Mouse (Mus musculus) inflammation-experienced regulatory T-cells, adult 6 months (primary cell): ENCODE measurements around the gene Lhfpl1. TPM values are rescaled to one million over a fixed set of nuclear protein-coding genes. Genes with fewer than 3 reads are reported as not detected.
"Not testable (repeated sequence)": the region's sequence is repeated elsewhere in the genome, so short reads cannot be mapped to it uniquely, and the experiment has no call there.

Source experiments
- ATAC-seq: one replicate; pipeline ENCODE4 v1.8.0; 2017
- polyA plus RNA-seq, 3 experiments: library from polyadenylated mRNA; unstranded; fragments of 100-300 nt; shearing (Covaris generic); gene quantifications; one replicate each; pipeline ENCODE4 v1.2.1; 2017

Gene Lhfpl1
- polyA plus RNA-seq: 1 to 10 TPM in 2 of 3 experiments, not detected in 1; 1.0 TPM

DNA sequence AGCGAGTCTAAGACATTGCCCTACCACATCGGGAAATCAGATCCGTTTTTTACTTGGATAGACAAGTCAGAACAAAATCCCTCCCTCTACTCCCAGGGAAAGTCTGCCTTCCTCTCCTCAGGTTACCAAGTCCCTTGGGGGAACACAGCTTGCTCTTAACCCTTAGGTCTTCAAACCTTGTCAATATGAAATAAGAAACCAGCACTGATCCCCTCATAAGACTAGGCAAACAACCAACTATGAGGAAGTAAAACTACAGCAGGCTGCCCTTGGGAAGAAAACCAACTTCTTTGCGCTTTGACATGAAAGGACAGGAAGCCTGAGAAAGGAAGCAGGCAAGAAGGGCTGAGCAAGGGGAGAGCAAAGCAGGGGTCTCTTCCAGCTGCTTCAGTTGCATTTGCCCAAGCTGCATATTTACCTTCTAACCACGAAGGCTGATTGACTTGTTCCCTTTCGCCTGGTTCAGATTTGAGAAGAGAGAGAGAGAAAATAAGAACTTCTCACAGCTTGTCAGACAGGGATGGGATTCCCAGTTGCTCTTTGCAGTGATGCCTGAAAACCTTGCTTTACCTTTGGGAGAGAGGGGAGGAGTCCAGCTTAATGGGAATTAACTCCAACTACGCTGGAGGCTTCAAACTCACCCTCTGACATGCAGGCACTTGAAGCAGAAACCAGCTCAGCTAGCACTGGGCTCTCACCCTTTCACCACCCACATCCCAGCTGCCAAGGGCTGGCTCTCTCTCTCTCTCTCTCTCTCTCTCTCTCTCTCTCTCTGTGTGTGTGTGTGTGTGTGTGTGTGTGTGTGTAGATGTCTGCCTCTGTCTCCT, at the start of gene Lhfpl1:
Gene Lhfpl1 (minus strand): TSS at position 713 of the 827 bp plus-strand sequence.
- ATAC-seq: no peak

- ATAC-seq: no peak
Measured at GRCm38 (mm10) chrX:145371839-145372238, 22.9 kb upstream of the Lhfpl1 start.

- peak; percentile 74 for ATAC-seq
Measured at GRCm38 (mm10) chrX:145362527-145362926, 13.6 kb upstream of the Lhfpl1 start.

- ATAC-seq: no peak
Measured at GRCm38 (mm10) chrX:145342402-145342801, 6.5 kb downstream of the Lhfpl1 start.

- ATAC-seq: no peak
Measured at GRCm38 (mm10) chrX:145336141-145336540, 12.7 kb downstream of the Lhfpl1 start.

DNA sequence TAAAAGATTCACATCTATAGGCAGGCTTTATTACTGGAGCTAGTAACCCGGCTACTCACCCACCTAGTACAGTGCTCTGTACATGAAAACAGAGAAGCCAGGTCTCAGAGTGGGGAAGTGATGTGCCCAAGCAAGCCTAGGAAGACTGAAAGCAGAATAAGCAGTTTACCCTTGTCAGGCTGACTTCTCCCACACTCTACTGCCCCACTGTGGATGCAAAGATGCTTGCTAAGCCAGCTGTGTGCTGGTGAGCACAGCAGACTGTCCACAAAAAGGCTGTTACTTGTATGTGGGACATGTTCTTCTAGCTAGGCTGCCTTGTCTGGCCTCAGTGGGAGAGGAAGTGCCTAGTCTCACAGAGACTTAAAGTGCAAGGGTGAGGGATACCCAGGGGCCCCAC, 40.3 kb downstream of the Lhfpl1 start:
- no peak for ATAC-seq

GRCm38 (mm10) chrX:145307174-145307573, 41.7 kb downstream of the Lhfpl1 start:
- ATAC-seq: no peak

DNA sequence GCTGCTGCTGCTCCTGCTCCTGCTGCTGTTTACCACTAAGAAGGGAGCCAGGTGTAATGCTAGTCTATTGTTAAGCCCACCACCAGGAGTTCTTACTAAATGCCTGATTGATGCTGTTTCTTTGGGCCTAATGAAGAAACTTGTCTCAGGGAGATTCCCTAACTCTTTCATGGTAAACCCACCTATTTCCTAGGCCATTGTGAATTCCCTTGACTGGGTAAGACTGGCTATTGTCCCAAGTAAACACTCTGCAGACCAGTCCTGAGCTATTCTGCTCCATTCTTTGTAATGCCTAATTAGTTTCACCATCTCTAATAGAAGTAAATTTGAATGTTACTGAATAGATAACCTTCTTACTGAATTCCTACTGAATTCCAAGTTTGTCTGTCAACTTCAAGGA, 48.7 kb downstream of the Lhfpl1 start:
- not testable (repeated sequence) for ATAC-seq

- ATAC-seq: no peak
Measured at GRCm38 (mm10) chrX:145272209-145272608, 76.7 kb downstream of the Lhfpl1 start.

DNA sequence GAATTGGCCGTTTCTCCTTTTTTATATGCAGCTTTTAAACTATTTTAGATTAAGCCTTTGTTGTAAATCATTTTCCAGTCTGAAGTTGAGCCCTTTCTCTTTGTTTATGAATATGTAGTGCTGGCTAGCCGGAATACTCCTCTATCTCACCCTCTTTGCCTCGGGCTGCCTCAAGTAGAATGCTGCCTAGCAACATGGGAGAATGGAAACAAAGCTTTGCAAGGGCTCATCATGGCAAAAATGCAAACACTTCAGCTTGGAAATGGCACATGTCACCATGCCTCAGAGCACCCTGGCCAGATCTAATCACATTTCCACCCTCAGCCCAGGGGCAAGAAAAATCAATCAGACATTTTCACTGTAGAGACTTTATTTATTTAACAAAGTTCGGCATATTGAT, 77.1 kb downstream of the Lhfpl1 start:
- no peak for ATAC-seq

- ATAC-seq: no peak
Measured at GRCm38 (mm10) chrX:145261803-145262202, 87.1 kb downstream of the Lhfpl1 start.

Other genes with a start within 250 kb of the Lhfpl1 start
- gene Amot, start 156.1 kb upstream of the Lhfpl1 start, polyA plus RNA-seq: under 1 TPM in 2 of 3 experiments, not detected in 1; 0.17 to 0.21 TPM